ENCODE assay signal across 8 mouse cellular contexts in genomic region chr3:105052937-105053697, GRCm38 (mm10). TPM values are rescaled to one million over a fixed set of nuclear protein-coding genes. Genes with fewer than 3 reads are reported as not detected.
A peak's percentile ranks its signal among the peaks of the same experiment; 100 is the strongest.
DNase-seq lines count a peak whose midpoint lies in the region; ATAC-seq and TF ChIP-seq lines count a peak whose summit lies in the region.

Cttnbp2nl (minus strand) TSS chr3:105053146.

- peak within 1 kb of the TSS; percentile 90 for H3K9ac ChIP-seq in forebrain, embryonic 13.5 days
- H3K9ac ChIP-seq in liver, postnatal 0 days (replicated peaks): peak within 1 kb of the TSS; percentile 65
- H3K9ac ChIP-seq in neural tube, embryonic 14.5 days (replicated peaks; ENCODE audit: low read depth, low read length): peak within 1 kb of the TSS; percentile 94

- WGBS in forebrain, embryonic 13.5 days: 2% methylated on average over 31 of the region's 31 CpGs
- WGBS in large intestine, adult 2 months: 2% methylated on average over 31 of the region's 31 CpGs
- WGBS in liver, postnatal 0 days (ENCODE audit: insufficient replicate concordance): 2% methylated on average over 31 of the region's 31 CpGs
- 3% methylated on average over 31 of the region's 31 CpGs for WGBS in neural tube, embryonic 14.5 days

- no peaks in the 10 kb centered on the region for H3K27me3 ChIP-seq in forebrain, embryonic 13.5 days
- peaks cover 7% of the 10 kb centered on the region; the same call in 1 of the 2 replicates for H3K27me3 ChIP-seq in liver, postnatal 0 days (ENCODE audit: insufficient read depth, low read length)
- no peaks in the 10 kb centered on the region for H3K27me3 ChIP-seq in neural tube, embryonic 14.5 days (ENCODE audit: control insufficient read depth, insufficient read depth, low read length)

- H3K9me3 ChIP-seq in forebrain, embryonic 13.5 days (replicated peaks): no peaks in the 10 kb centered on the region
- no peaks in the 10 kb centered on the region for H3K9me3 ChIP-seq in liver, postnatal 0 days (ENCODE audit: low read length)
- no peaks in the 10 kb centered on the region for H3K9me3 ChIP-seq in neural tube, embryonic 14.5 days (ENCODE audit: control insufficient read depth, low read length)

- intact Hi-C loops in heart, postnatal 10 days (cut with DNase I): loop anchor here (2.0 kb wide), 2 partner anchors 16 to 30 kb away; no protein-coding TSS in a partner anchor

- peak; percentile 52 to 66 for DNase-seq in CD8-positive naive resting alpha-beta T cell, adult 2 months (ENCODE audit: low read depth in 2 of 2, low spot score in 2 of 2)
- DNase-seq in c-Kit-positive CD71-negative TER-119-negative erythroid progenitor cells, embryonic 14.5 days (ENCODE audit: low read depth): peak; percentile 50
- peak; percentile 99 for DNase-seq in heart, postnatal 10 days
- DNase-seq in large intestine, adult 2 months (ENCODE audit: low read depth, low spot score): peak; percentile 97
- peak; percentile 91 for DNase-seq in liver, postnatal 0 days
- DNase-seq in testis, postnatal 14 days (ENCODE audit: low spot score): peak; percentile 98

- no peaks in the 10 kb centered on the region for H3K36me3 ChIP-seq in forebrain, embryonic 13.5 days (ENCODE audit: poor library complexity, severe bottlenecking)
- H3K36me3 ChIP-seq in liver, postnatal 0 days (replicated peaks; ENCODE audit: insufficient read depth, low read length): no peaks in the 10 kb centered on the region
- no peaks in the 10 kb centered on the region for H3K36me3 ChIP-seq in neural tube, embryonic 14.5 days (ENCODE audit: control insufficient read depth, insufficient read depth, low read length)

- H3K4me3 ChIP-seq in forebrain, embryonic 13.5 days: peak within 1 kb of the TSS; percentile 89
- peak within 1 kb of the TSS; percentile 70 for H3K4me3 ChIP-seq in liver, postnatal 0 days (ENCODE audit: low read depth, low read length)
- H3K4me3 ChIP-seq in neural tube, embryonic 14.5 days (ENCODE audit: low read depth, low read length): peak within 1 kb of the TSS; percentile 81

- TF ChIP-seq EP300 in liver, postnatal 0 days (IDR thresholded peaks at IDR 0.05; ENCODE audit: low read depth): peak; percentile 39; the same call in 1 of the 2 replicates

- H3K4me2 ChIP-seq in forebrain, embryonic 13.5 days: peak within 1 kb of the TSS; percentile 78
- peak within 1 kb of the TSS; percentile 71 for H3K4me2 ChIP-seq in liver, postnatal 0 days (ENCODE audit: low read depth, low read length)
- H3K4me2 ChIP-seq in neural tube, embryonic 14.5 days (ENCODE audit: low read depth, low read length): peak within 1 kb of the TSS; percentile 78

- ATAC-seq in forebrain, embryonic 13.5 days: peak; percentile 100
- peak; percentile 97 for ATAC-seq in liver, postnatal 0 days
- peak; percentile 99 for ATAC-seq in neural tube, embryonic 14.5 days (ENCODE audit: low read depth)

- H3K27ac ChIP-seq in forebrain, embryonic 13.5 days: peak within 1 kb of the TSS; percentile 87
- peak within 1 kb of the TSS; percentile 71 for H3K27ac ChIP-seq in liver, postnatal 0 days (ENCODE audit: low read depth)
- H3K27ac ChIP-seq in neural tube, embryonic 14.5 days (ENCODE audit: low read depth, low read length): peak within 1 kb of the TSS; percentile 92

- H3K4me1 ChIP-seq in forebrain, embryonic 13.5 days: peaks cover 37% of the 10 kb centered on the region
- H3K4me1 ChIP-seq in liver, postnatal 0 days (ENCODE audit: insufficient read depth): peaks cover 9% of the 10 kb centered on the region
- peaks cover 25% of the 10 kb centered on the region for H3K4me1 ChIP-seq in neural tube, embryonic 14.5 days (ENCODE audit: control insufficient read depth, insufficient read depth, low read length)

- TF ChIP-seq CTCF in liver, postnatal 0 days (IDR thresholded peaks at IDR 0.05; ENCODE audit: low read depth): no peak

RNA-seq across cellular contexts. Expression of gene Cttnbp2nl, which starts in this region (rescaled TPM):
- polyA plus RNA-seq in forebrain, embryonic 13.5 days (2015; fragmentation: Nextera tagmentation; extraction: Ambion mirVana): 53.2 and 54.9 TPM in 2 replicates
- 10 to 100 TPM; 33.4 to 33.5 TPM for total RNA-seq in heart, postnatal 10 days (2021)
- 4.2 and 4.7 TPM in 2 replicates for polyA plus RNA-seq in large intestine, adult 2 months (2012; rRNA removed)
- polyA plus RNA-seq in liver, postnatal 0 days (2015; fragmentation: Nextera tagmentation; extraction: Ambion mirVana): 2.2 and 4.2 TPM in 2 replicates
- 37.3 and 54.6 TPM in 2 replicates for polyA plus RNA-seq in neural tube, embryonic 14.5 days (2014; fragmentation: Nextera tagmentation; extraction: Ambion mirVana)

Comparison
In these comparisons a context has a peak if more than half of its experiments do, and no peak if none do; other contexts are left out.
1. Peak in every context shown above with its lines: DNase-seq, ATAC-seq, H3K4me3 ChIP-seq and H3K27ac ChIP-seq.